ENCODE assay signal across 7 mouse cellular contexts in the genomic region with DNA sequence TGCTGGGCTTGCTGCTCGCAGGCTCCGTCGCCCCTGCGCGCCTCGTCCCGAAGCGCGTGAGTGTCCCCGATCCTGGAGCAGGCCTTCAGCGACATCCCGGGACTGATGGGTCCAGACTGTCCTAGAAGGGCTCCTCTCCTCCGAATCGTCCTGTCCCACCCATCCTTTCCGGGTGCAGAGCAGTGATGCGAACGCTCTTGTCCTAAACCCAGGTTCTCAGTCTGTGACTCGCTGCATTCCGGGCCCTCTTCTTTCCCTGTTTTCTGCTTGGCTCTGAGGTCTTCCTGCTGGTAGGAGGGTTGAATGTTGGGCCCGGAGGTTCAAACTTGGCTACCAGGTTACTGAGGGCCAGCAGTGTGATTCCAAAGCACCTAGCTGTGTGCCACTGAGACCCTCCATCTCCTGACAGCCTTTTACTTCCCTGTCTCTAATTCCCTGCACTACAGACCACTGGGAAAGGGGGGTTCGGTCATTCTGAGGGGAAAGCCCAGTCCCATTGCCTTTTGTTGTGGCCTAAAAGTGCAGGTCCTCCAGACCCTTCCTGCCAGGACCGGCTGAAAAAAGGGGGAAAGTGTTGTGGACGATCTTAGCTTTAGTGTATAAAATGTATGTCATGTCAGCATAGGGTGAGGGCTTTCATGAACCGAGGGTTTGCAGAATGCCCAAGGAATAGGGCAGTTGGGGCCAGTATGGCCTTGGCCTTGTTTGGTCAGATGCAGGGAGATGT. TPM values are rescaled to one million over a fixed set of nuclear protein-coding genes. Genes with fewer than 3 reads are reported as not detected.
DNase-seq lines count a peak whose midpoint lies in the region; ATAC-seq and TF ChIP-seq lines count a peak whose summit lies in the region.

No protein-coding gene starts in this region.

- DNase-seq in lung, embryonic 14.5 days, result no peak
- DNase-seq in lung, postnatal 10 days, result no peak
- no peak for DNase-seq in limb, embryonic 11.5 days (ENCODE audit: low spot score)
- peak; percentile 17 for DNase-seq in retina, embryonic 14.5 days (ENCODE audit: low spot score)
- DNase-seq in frontal cortex, postnatal 10 days (ENCODE audit: low spot score in 2 of 2), result no peak
- DNase-seq in layer of hippocampus, adult 9-11 months, result no peak

- peak overlapping the region; percentile 42 for H3K4me3 ChIP-seq in lung, embryonic 14.5 days (ENCODE audit: low read depth, low read length)
- peak overlapping the region; percentile 66 for H3K4me3 ChIP-seq in embryonic facial prominence, embryonic 15.5 days (replicated peaks)
- peak overlapping the region; percentile 46 for H3K4me3 ChIP-seq in limb, embryonic 11.5 days (ENCODE audit: low read depth, low read length)

- ATAC-seq in lung, embryonic 14.5 days (ENCODE audit: insufficient read depth), result no peak; the same call in 1 of the 2 replicates
- ATAC-seq in embryonic facial prominence, embryonic 15.5 days (ENCODE audit: insufficient number of reproducible peaks, low FRiP score, low TSS enrichment, low read depth), result no peak; the same call in 1 of the 2 replicates
- no peak; the same call in none of the 2 replicates for ATAC-seq in limb, embryonic 11.5 days (ENCODE audit: insufficient number of reproducible peaks, low FRiP score, low TSS enrichment, low read depth)

- H3K27me3 ChIP-seq in lung, embryonic 14.5 days (ENCODE audit: insufficient read depth, low read length), result no peaks in the 10 kb centered on the region
- H3K27me3 ChIP-seq in embryonic facial prominence, embryonic 15.5 days, result no peaks in the 10 kb centered on the region
- no peaks in the 10 kb centered on the region for H3K27me3 ChIP-seq in limb, embryonic 11.5 days (ENCODE audit: control insufficient read depth, insufficient read depth, low read length)

- no peak overlapping the region for H3K27ac ChIP-seq in lung, embryonic 14.5 days (ENCODE audit: low read depth)
- peak overlapping the region; percentile 80 for H3K27ac ChIP-seq in embryonic facial prominence, embryonic 15.5 days (replicated peaks)
- H3K27ac ChIP-seq in limb, embryonic 11.5 days (replicated peaks; ENCODE audit: low read depth, low read length), result no peak overlapping the region

- no peak for TF ChIP-seq CTCF in lung, embryonic 14.5 days (IDR thresholded peaks at IDR 0.05; ENCODE audit: low read depth)

- H3K4me2 ChIP-seq in lung, embryonic 14.5 days, result peak overlapping the region; percentile 71
- H3K4me2 ChIP-seq in embryonic facial prominence, embryonic 15.5 days (replicated peaks), result peak overlapping the region; percentile 79
- peak overlapping the region; percentile 77 for H3K4me2 ChIP-seq in limb, embryonic 11.5 days (ENCODE audit: low read depth, severe bottlenecking)

- no peaks in the 10 kb centered on the region for H3K4me1 ChIP-seq in lung, embryonic 14.5 days (ENCODE audit: insufficient read depth)
- peaks cover 14% of the 10 kb centered on the region for H3K4me1 ChIP-seq in embryonic facial prominence, embryonic 15.5 days
- H3K4me1 ChIP-seq in limb, embryonic 11.5 days (ENCODE audit: control insufficient read depth, insufficient read depth, low read length), result 0 out of 2 replicates have a peak, but pooled peaks cover 2% of the 10 kb centered on the region

- no peaks in the 10 kb centered on the region for H3K36me3 ChIP-seq in lung, embryonic 14.5 days (ENCODE audit: insufficient read depth)
- H3K36me3 ChIP-seq in embryonic facial prominence, embryonic 15.5 days, result no peaks in the 10 kb centered on the region
- no peaks in the 10 kb centered on the region for H3K36me3 ChIP-seq in limb, embryonic 11.5 days (ENCODE audit: control insufficient read depth, insufficient read depth, low read length)

- no peaks in the 10 kb centered on the region for H3K9me3 ChIP-seq in lung, embryonic 14.5 days (ENCODE audit: low read depth, low read length)
- H3K9me3 ChIP-seq in embryonic facial prominence, embryonic 15.5 days (replicated peaks), result no peaks in the 10 kb centered on the region
- H3K9me3 ChIP-seq in limb, embryonic 11.5 days (ENCODE audit: control insufficient read depth, low read length), result no peaks in the 10 kb centered on the region

- 15% methylated on average over 24 of the region's 24 CpGs for WGBS in lung, embryonic 14.5 days
- 14% methylated on average over 24 of the region's 24 CpGs for WGBS in embryonic facial prominence, embryonic 15.5 days
- WGBS in limb, embryonic 11.5 days, result 16% methylated on average over 24 of the region's 24 CpGs

- H3K9ac ChIP-seq in lung, embryonic 14.5 days, result peak overlapping the region; percentile 42; the same call in 1 of the 2 replicates
- peak overlapping the region; percentile 39 for H3K9ac ChIP-seq in embryonic facial prominence, embryonic 15.5 days
- H3K9ac ChIP-seq in limb, embryonic 11.5 days (ENCODE audit: low read length), result peak overlapping the region; percentile 56

RNA-seq across cellular contexts. Expression of a gene that starts 0.4 kb away (rescaled TPM):
- 15.4 and 18.4 TPM in 2 replicates for polyA plus RNA-seq in lung, embryonic 14.5 days (2014; fragmentation: Nextera tagmentation; extraction: Ambion mirVana)
- polyA plus RNA-seq in embryonic facial prominence, embryonic 15.5 days (2015; fragmentation: Nextera tagmentation; extraction: Ambion mirVana), result 29.2 and 31.8 TPM in 2 replicates
- 9.0 TPM in 2 replicates for polyA plus RNA-seq in limb, embryonic 11.5 days (2014; fragmentation: Nextera tagmentation; extraction: Ambion mirVana)

RNA-seq across cellular contexts. Expression of a gene that starts 20.4 kb away (rescaled TPM):
- polyA plus RNA-seq in lung, embryonic 14.5 days (2014; fragmentation: Nextera tagmentation; extraction: Ambion mirVana), result 1.9 and 2.4 TPM in 2 replicates
- polyA plus RNA-seq in embryonic facial prominence, embryonic 15.5 days (2015; fragmentation: Nextera tagmentation; extraction: Ambion mirVana), result 1.8 and 2.4 TPM in 2 replicates
- polyA plus RNA-seq in limb, embryonic 11.5 days (2014; fragmentation: Nextera tagmentation; extraction: Ambion mirVana), result 0.23 and 0.88 TPM in 2 replicates

RNA-seq across cellular contexts. Expression of a gene that starts 53.2 kb away (rescaled TPM):
- not detected in 2 replicates for polyA plus RNA-seq in lung, embryonic 14.5 days (2014; fragmentation: Nextera tagmentation; extraction: Ambion mirVana)
- polyA plus RNA-seq in embryonic facial prominence, embryonic 15.5 days (2015; fragmentation: Nextera tagmentation; extraction: Ambion mirVana), result not detected in 2 replicates
- polyA plus RNA-seq in limb, embryonic 11.5 days (2014; fragmentation: Nextera tagmentation; extraction: Ambion mirVana), result not detected in 2 replicates
